Mouse (Mus musculus): ENCODE data around the gene Chil5.

GRCm38 (mm10) chr3:106074824-106075223 lies 42.2 kb upstream of the Chil5 start:
- TF ChIP-seq CTCF (IDR thresholded peaks at IDR 0.05; ENCODE audit: borderline replicate concordance, insufficient read depth, low read length), result no peak
- no peak for TF ChIP-seq POLR2A (IDR thresholded peaks at IDR 0.05; ENCODE audit: low read depth, low read length)
